Mouse (Mus musculus): ENCODE results near the gene Sesn3.
A peak's percentile ranks its signal among the peaks of the same experiment; 100 is the strongest.

Gene Sesn3

DNA sequence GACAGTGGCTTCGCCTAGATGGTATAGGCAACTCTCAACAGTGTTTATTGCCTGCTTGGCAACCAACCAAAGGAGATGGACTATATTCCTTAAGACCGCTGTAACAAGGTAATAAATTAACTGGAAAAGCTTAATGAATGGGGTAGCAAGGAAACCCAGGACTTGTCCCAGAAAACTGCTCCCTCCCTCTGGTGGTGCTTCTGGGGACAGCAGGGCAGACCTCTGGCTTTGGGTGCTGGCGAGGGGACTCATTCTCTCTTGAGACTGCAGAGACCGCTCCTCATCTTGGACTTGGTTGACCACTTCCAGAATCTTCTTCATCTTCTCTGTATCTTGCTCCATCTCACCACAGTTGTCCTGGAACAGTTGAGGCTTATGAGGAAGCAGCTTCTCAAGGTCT, 82.2 kb downstream of the Sesn3 start:
- DNase-seq, result peak in 1 of 2 experiments; percentile 29

DNA sequence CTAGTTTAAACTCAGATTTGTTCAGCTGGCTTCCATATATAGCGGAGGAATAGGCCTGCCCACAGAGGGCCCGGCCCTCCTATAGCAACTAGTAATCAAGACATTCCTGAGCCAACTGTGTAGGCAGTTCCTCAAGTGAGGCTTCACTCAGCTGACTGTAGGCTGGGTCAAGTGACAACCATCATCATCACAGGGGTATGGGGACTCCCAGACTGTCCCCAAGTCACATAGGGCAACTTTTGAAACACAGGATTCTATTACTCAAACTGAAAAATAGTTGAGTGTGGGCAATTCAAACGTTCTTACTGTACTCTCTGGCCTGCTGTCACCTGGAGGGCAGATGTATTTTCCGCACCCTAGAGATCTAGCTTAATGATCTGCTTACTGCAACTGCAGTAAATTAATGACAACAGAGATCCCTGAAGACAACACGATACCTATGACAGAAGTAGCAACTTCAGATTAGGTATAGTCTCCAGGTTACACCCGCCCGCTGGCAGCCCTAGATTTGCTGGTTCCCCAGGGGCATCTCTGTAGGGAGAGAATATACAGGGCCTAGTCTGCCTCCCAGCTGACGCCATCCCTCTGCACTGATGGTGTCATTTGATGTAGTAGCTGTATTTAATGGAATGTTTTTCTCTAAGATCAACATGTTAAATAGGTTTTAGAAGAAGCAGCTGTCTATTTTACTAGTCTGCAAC, 87.4 kb downstream of the Sesn3 start:
- DNase-seq, result no peak

DNA sequence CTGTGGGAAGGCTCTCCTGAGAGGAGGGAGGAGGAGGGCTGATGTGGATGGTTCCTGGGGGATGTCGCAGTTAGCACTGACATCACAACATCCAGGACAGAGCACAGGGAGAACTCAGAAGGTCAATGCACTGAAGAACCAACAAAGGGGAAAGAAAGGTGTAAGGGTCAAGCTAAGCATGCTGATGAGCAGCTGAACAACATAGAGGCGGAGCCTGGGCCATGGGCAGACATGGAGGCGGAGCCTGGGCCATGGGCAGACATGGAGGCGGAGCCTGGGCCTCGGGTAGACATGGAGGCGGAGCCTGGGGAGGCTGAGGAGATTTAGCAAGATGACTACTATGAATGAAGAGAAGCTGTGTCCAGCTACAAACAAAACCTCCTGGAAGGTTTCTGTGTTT, 88.7 kb downstream of the Sesn3 start:
- DNase-seq, result peak; percentile 45 to 46

DNA sequence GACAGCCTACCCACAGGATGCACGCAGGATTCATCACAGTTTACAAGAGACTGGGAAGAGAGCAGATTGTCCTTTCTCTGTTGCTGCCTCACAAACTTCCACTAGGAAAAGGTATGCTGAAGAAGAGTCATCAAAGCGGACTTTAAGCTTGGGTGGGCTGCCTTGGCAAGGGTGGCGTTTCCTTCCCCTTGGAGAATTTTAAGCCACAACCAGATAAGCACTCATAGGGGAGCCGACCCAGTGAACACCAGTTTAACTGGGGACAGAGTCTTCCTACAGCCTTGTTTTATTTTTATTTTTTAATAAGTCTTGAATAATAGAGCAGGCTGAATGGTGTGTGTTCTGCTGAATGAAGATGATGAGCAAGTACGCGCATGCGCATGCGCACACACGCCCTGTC, 89.9 kb downstream of the Sesn3 start:
- no peak for DNase-seq

DNA sequence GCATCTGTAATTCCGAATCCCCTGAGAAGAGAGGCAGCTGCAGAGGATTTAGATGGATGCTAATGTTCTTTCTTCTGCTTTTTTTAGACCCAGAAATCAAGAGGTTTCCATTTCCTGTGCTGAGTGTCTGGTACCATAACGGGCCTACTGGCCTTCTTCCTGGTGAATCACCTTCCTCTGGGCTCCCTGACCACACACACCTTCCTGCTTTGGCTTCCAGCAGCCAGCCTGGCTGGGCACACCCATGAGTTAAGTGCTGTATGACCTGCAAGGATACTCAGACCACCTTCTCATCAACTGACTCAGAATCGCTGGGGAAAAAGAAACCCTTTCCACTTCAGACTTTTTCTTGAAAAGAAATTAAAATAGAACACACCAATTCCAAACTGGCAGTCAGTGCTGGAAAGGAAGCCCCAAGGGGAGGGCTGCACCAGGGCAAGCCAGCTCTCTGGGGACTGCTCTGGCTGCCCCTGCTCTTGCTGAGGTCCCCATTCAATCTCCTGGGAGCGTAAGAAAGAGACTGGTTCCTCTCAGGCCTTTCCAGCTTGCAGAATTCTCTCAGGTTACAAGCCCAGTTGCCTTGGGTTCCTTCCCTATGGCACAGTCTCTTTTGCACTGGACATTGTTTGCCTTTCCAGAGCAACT, 90.7 kb downstream of the Sesn3 start:
- peak; percentile 28 to 29 for DNase-seq

DNA sequence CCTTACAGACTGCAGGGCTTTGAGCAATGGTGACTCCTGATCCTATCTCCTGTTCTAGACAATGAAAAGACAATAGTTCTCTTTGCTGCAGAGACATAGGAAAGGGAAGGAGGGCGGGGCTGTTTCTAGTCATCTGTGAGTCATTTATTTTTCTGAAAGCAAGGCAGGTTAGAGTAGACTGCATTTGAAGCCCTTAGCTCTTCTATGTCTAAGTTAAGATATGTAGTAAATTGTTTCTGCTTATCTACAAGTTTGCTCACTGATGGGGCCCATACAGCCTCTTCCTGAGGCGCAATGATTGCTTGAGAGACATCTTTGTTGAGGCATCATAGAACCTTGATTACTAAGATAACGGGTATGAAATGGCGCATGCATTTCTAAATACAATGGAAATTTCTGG, 93.0 kb downstream of the Sesn3 start:
- DNase-seq, result no peak

DNA sequence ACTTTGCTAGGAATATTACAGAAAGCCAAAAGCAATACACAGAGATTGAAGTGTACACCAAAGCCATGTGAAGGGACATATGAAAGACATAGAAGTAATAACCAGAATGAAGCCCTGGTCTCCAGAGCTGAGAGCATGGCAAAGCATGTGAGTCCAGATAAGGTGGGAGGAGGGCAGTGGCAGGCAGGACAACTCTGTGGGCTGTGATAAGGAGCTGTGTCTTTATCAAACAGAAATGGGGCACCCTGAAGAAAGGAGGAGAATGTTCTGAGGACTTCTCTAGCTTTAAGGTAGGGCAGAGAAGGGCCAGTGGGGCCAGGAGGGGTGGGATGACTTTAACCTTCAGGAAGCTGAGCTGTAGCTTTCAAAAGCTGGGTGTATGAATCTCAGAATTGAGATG, 94.4 kb downstream of the Sesn3 start:
- DNase-seq, result no peak

DNA sequence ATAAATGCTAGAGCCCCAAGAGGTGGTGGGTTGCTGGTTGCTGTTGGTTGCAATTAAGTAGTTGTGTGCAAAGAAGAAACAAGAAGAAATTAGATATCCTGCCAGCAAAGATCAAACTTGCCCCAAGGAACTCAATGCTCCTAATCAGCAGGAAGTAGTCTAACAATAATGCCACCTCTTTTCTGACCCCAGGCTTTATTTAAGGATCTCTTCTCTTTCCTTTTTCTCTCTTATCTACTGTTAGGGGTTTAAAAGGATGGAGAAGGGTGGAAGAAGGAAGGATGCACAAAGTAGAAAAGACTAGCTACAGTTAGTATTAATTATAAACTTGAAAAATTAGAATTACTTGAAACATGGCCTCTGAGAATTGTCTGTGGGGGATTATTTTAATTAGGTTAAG, 97.6 kb downstream of the Sesn3 start:
- DNase-seq, result no peak

DNA sequence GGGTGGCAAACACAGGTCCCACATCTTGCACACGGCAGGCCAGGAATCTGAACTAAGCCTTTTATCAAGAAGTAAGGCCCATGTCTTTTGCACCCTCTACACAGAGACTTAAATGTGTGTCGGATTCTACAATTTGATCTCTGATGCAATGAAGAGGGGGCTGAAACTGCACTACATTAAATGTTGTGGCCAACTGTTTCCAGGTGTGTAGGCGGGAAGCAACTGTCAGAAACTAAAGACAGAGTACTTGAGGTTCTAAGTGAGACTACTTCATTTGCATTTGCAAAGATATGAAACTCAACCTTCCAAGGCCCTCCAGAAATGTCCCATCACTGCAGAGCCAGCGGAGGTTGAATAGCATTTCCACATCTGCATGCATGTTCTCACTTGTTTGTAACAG, 101.3 kb downstream of the Sesn3 start:
- no peak for DNase-seq

DNA sequence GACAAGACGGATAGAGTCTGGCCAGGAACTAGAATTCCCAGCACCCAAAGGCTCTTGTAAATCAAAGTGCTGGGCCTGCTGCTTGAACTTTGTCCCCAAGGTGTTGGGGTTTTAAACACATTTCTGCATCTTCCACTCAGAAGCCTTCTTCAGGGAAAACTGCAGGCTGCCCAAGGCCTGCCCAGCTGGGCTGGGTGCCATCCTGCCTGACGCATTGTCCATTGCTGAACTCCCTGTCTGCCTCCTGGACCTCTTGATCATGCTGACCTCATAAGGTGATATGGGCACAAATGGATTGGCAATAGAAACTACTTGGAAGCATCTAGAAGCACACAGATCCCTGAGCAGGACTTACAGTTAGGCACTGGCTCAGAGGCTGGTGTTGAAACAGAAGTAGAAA, 103.3 kb downstream of the Sesn3 start:
- DNase-seq, result no peak

DNA sequence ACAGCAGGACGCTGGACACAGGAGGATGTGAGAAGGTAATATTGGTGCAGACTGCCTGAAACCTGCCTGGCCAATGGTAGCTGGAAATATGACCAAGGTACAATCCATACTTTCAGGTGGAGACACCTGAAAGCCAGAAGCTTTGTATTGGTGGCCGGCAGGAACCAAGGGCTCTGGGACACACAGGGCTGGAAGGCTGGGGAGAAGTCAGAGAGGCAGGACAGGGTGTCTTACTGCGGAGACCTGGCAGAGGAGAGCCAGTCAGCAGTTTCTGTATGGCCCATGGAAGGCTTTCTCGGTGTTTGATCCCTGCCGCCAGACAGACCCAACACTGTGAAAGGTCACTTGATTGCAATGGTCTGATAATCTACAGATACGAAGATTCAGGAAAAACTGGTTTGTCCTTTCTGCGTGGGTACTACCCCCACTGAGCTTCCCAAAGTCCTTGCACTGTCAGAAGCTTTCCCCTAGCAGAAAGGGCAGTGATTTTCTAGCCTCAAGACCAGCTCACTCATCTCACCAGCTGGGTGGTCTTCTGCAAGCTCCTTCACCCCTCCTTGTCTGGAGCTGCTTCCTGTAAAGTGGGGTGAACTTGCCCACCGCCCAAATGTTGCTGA, 105.0 kb downstream of the Sesn3 start:
- DNase-seq, result no peak

DNA sequence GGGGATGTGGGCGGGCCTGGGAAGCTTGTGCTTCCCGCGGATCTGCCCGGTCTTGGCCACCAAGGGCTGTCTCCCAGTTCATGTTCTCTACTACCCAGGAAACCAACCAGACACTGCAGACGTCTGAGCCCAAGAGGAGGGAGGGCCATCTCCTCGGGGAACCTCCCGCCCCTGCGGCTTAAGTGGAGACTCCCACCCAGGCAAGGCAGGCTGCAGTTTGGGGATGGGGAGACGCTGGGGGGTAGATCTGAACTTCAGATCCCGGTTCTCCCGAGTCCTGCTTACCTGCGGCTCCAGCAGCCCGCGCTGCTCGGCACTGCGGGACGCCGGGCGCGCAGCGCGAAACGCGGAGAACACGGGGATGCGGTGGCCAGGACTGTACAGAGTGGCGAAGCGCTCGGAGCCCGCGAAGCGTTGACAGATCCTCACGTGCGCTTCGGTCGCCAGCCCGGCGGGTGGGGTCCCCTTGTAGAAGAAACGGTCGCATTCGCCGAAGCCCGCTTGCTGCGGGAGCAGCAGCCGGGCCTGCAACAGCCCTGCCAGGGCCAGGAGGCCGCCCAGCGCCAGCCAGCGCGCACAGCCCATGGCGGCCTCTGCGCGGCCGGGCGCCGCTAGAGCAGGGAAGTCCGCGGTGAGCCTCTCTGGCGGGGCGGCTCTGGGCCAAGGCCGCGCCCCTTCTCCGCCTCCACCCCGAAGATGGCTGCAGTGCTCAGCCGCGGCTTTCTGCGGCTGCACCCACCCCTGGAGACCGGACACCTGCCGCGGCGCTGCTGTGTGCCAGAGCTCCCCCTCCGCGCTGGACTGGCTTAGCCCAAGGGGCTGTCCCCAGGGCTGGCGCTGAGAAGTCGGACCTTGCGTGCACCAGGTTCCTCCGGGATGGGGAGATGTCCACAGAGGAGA, 105.8 kb downstream of the Sesn3 start:
- peak; percentile 87 to 88 for DNase-seq

DNA sequence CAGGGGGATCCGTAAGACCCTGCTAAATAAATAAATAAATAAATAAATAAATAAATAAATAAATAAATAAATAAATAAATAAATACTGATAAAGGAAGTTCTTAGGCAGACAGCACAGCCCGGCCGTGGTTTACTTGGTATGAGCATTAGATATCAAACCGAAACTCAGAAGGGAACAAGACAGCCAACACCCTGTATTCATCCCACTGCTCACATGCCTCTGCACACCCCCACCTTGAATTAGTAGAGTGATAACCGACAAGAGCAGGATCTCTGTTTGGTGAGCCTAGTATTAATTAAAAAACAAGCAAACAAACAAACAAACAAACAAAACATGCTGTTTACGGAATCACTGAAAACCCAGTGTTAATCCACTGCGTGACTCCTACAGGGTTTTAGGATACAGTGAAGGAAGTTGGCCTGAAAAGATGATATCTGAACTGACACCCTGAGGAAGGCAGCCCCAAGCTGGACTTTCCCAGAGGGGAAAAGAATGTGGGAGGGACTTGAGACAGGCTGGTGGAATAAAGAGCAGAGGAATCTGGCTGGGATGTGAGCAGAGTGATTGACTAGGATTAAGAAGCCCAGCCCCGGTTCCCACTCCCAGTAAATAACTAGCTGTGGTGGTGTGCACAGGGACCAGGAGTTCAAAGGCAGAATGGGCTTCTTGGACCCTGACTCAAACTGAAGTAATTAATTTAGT, 106.6 kb downstream of the Sesn3 start, which contains the start of gene Endod1:
Gene Endod1, minus strand, starts transcription at position 155 of the 703 bp plus-strand sequence.
- DNase-seq, result no peak

DNA sequence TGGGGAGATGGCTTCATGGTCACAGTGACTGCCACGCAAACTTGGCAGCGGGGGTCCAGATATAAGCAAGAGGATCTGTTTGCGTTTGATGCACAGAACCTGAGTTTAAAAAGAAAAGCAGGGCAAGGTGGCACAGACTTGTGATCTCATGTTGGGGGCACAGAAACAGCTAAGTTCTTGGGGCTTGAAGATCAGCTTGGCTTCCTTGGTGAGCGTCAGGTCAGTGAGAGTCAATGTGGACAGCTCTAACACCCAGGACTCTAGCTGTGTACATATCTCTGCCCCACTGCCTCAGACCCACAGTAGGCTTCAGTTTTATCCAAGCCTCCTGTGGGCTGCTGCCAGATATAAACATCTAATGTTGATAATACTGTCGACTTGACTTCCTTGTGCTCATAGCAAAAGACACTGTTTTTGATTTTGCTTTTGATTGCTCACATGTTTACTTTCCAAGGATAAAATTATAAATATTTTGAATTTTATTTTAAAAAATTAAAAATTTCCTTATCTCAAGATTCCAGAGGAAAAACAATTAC, 107.5 kb downstream of the Sesn3 start:
- DNase-seq, result no peak
